Mouse (Mus musculus): ENCODE measurements around the gene Thsd7a.

DNA sequence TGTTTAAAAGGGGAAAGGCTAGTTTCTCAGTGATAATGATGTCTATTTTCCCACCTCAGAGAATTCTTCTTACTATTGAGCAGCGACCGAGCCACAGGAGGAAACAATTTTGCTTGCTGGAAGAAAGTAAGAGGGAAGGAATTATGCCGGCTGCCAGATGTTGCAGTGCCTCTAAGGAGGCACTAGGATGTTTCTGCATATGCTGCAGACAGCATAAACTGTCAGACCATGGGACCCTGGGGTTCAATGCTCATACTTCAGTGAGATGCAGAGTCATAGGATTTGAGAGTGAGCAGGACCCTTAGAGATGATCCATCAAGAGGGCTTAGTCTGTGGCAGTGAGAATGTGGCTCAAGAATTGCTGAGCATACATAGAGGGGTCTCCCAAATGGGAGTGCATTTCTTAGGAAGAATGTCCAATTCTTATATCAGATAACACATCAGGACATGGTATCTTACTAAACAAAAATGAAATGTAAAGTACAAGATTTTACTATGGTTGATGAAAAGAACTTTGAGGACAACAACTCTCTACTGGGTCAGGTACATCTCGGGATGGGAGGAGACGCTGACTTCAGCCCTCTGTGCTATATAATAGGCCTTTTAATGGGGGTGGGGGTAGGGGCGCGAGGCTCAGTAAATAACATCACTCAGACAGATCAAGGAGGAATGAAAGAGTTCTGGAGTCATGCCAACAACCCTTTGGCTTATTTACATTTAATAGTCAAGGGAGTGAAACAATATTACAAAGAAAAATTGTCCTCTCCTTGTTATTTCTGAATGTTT lies 281.7 kb downstream of the Thsd7a start:
- TF ChIP-seq ZNF384 (IDR thresholded peaks at IDR 0.05; ENCODE audit: low read depth, low read length) = no peak
- no peak for TF ChIP-seq CHD2 (IDR thresholded peaks at IDR 0.05; ENCODE audit: low read depth, low read length)
- no peak for TF ChIP-seq ZC3H11A (IDR thresholded peaks at IDR 0.05; ENCODE audit: borderline replicate concordance, low read depth, low read length)
- TF ChIP-seq MAFK (IDR thresholded peaks at IDR 0.05; ENCODE audit: insufficient read depth, low read depth, low read length) = no peak

All from ES-E14 (cell line).